Mouse (Mus musculus) neutrophil, adult 65 days (primary cell): ENCODE results near the gene Nap1l1. TPM values are rescaled to one million over a fixed set of nuclear protein-coding genes. Genes with fewer than 3 reads are reported as not detected.

Experiments used
- total RNA-seq: library from RNA; stranded (reverse); gene quantifications from 2 replicates; pipeline ENCODE4 v1.2.4, GENCODE M21; 2023

The Nap1l1 gene
- 104 and 109 TPM in 2 replicates for total RNA-seq

GRCm38 (mm10) chr10:111472686-111473510, at the start of gene Nap1l1:
Gene Nap1l1 (plus strand): TSS chr10:111473223.

GRCm38 (mm10) chr10:111506101-111506925, 33.3 kb downstream of the Nap1l1 start, which contains the start of gene Phlda1:
Gene Phlda1 (plus strand): TSS chr10:111506286.

Other genes with a start within 250 kb of the Nap1l1 start
- gene Bbs10, start 174.5 kb upstream of the Nap1l1 start, total RNA-seq: 0.54 TPM in 1 of 2 replicates, not detected in the other
- 45.6 and 48.7 TPM in 2 replicates for gene Phlda1, start 33.1 kb downstream of the Nap1l1 start, total RNA-seq